8 mouse cellular contexts compared by ENCODE assay signal in genomic region chr11:69802648-69803105, GRCm38 (mm10). TPM values are rescaled to one million over a fixed set of nuclear protein-coding genes. Genes with fewer than 3 reads are reported as not detected.
A peak's percentile ranks its signal among the peaks of the same experiment; 100 is the strongest.
DNase-seq lines count a peak whose midpoint lies in the region; ATAC-seq and TF ChIP-seq lines count a peak whose summit lies in the region.

No protein-coding gene starts in this region.

- no peak for TF ChIP-seq POLR2A in ES-Bruce4 (IDR thresholded peaks at IDR 0.05; ENCODE audit: insufficient read depth, low read length)
- no peak for TF ChIP-seq POLR2A in bone marrow macrophage, adult 2 months (IDR thresholded peaks at IDR 0.05; ENCODE audit: borderline replicate concordance, low read depth, low read length)

- ATAC-seq in forebrain, postnatal 0 days: peak; percentile 14
- ATAC-seq in lung, embryonic 16.5 days (ENCODE audit: low read depth): peak; percentile 58

- H3K36me3 ChIP-seq in ES-Bruce4 (ENCODE audit: control insufficient read depth, insufficient read depth, low read length, poor library complexity, severe bottlenecking): no peaks in the 10 kb centered on the region
- H3K36me3 ChIP-seq in forebrain, postnatal 0 days (ENCODE audit: insufficient read depth): peaks cover 4% of the 10 kb centered on the region; the same call in 1 of the 2 replicates
- H3K36me3 ChIP-seq in lung, embryonic 16.5 days (ENCODE audit: control insufficient read depth, insufficient read depth, low read length): no peaks in the 10 kb centered on the region

- TF ChIP-seq CTCF in ES-Bruce4 (IDR thresholded peaks at IDR 0.05; ENCODE audit: low read depth, low read length): no peak
- TF ChIP-seq CTCF in bone marrow macrophage, adult 2 months (IDR thresholded peaks at IDR 0.05; ENCODE audit: low read depth, low read length): no peak
- TF ChIP-seq CTCF in forebrain, postnatal 0 days (IDR thresholded peaks at IDR 0.05; ENCODE audit: low read depth): no peak

- peak; percentile 83 for DNase-seq in forebrain, postnatal 0 days
- peak; percentile 89 for DNase-seq in heart, postnatal 4 days
- DNase-seq in layer of hippocampus, adult 8-10 months (ENCODE audit: low spot score in 2 of 2): peak; percentile 53 to 66
- peak; percentile 79 for DNase-seq in ovary, postnatal 14 days (ENCODE audit: low spot score)
- DNase-seq in thymus, postnatal 36 days: peak; percentile 81 to 83

- peak overlapping the region; percentile 75 for H3K9ac ChIP-seq in ES-Bruce4 (ENCODE audit: low read depth, poor library complexity, severe bottlenecking)
- peak overlapping the region; percentile 69 for H3K9ac ChIP-seq in forebrain, postnatal 0 days
- H3K9ac ChIP-seq in lung, embryonic 16.5 days (ENCODE audit: low read length): peak overlapping the region; percentile 75

- no peak overlapping the region for H3K27ac ChIP-seq in ES-Bruce4 (ENCODE audit: insufficient read depth, low read length)
- peak overlapping the region; percentile 60 for H3K27ac ChIP-seq in bone marrow macrophage, adult 2 months (ENCODE audit: insufficient read depth, low read depth, low read length)
- peak overlapping the region; percentile 78 for H3K27ac ChIP-seq in forebrain, postnatal 0 days (ENCODE audit: low read depth, low read length)
- 0 out of 2 replicates have a peak overlapping the region, but pooled peaks have one; percentile 33 for H3K27ac ChIP-seq in lung, embryonic 16.5 days (ENCODE audit: low read length)

- no peak for TF ChIP-seq EP300 in ES-Bruce4 (IDR thresholded peaks at IDR 0.05; ENCODE audit: insufficient read depth, low read depth, low read length)

- WGBS in forebrain, postnatal 0 days: 3% methylated on average over 31 of the region's 33 CpGs
- 0% methylated on average over 33 of the region's 33 CpGs for WGBS in lung, embryonic 16.5 days

- peaks cover 12% of the 10 kb centered on the region for H3K27me3 ChIP-seq in ES-Bruce4 (ENCODE audit: control insufficient read depth, insufficient read depth, low read length, poor library complexity, severe bottlenecking)
- peaks cover 22% of the 10 kb centered on the region for H3K27me3 ChIP-seq in forebrain, postnatal 0 days (ENCODE audit: insufficient read depth, low read length)
- peaks cover 31% of the 10 kb centered on the region for H3K27me3 ChIP-seq in lung, embryonic 16.5 days (ENCODE audit: control insufficient read depth, insufficient read depth, low read depth, low read length)

- no peaks in the 10 kb centered on the region for H3K4me1 ChIP-seq in ES-Bruce4 (ENCODE audit: control insufficient read depth, insufficient read depth, low read length)
- H3K4me1 ChIP-seq in bone marrow macrophage, adult 2 months (ENCODE audit: control insufficient read depth, insufficient read depth, low read length): peaks cover 19% of the 10 kb centered on the region
- peaks cover 21% of the 10 kb centered on the region; the same call in 1 of the 2 replicates for H3K4me1 ChIP-seq in forebrain, postnatal 0 days (ENCODE audit: insufficient read depth)
- H3K4me1 ChIP-seq in lung, embryonic 16.5 days (replicated peaks; ENCODE audit: control insufficient read depth, insufficient read depth, low read length): peaks cover 49% of the 10 kb centered on the region

- H3K4me2 ChIP-seq in forebrain, postnatal 0 days (ENCODE audit: low read depth): peak overlapping the region; percentile 97
- peak overlapping the region; percentile 98 for H3K4me2 ChIP-seq in lung, embryonic 16.5 days (ENCODE audit: low read depth, low read length)

- H3K4me3 ChIP-seq in ES-Bruce4 (ENCODE audit: low read depth, low read length): peak overlapping the region; percentile 91
- peak overlapping the region; percentile 75 for H3K4me3 ChIP-seq in bone marrow macrophage, adult 2 months (ENCODE audit: insufficient read depth, low read length)
- H3K4me3 ChIP-seq in forebrain, postnatal 0 days (ENCODE audit: low read depth, low read length): peak overlapping the region; percentile 48
- H3K4me3 ChIP-seq in lung, embryonic 16.5 days (ENCODE audit: low read length): peak overlapping the region; percentile 66

- no peaks in the 10 kb centered on the region for H3K9me3 ChIP-seq in ES-Bruce4 (replicated peaks; ENCODE audit: control insufficient read depth, insufficient read depth, low read length, poor library complexity, severe bottlenecking)
- no peaks in the 10 kb centered on the region for H3K9me3 ChIP-seq in forebrain, postnatal 0 days (ENCODE audit: low read length)
- H3K9me3 ChIP-seq in lung, embryonic 16.5 days (ENCODE audit: control insufficient read depth, low read length): peaks cover 3% of the 10 kb centered on the region; the same call in 1 of the 2 replicates

RNA-seq across cellular contexts. Expression of gene Fgf11, which starts 1.0 kb away (rescaled TPM):
- polyA plus RNA-seq in ES-Bruce4 (2011; ENCODE audit: insufficient read depth, insufficient read length, low read depth, missing spikeins): 1.8 and 2.5 TPM in 2 replicates
- 27.9 and 29.7 TPM in 2 replicates for polyA plus RNA-seq in bone marrow macrophage, adult 2 months (2012; ENCODE audit: insufficient read depth, insufficient read length, missing spikeins)
- total RNA-seq in forebrain, postnatal 0 days (2014; rRNA removed): 10.1 and 15.9 TPM in 2 replicates
- 1.6 and 3.1 TPM in 2 replicates for polyA plus RNA-seq in forebrain, postnatal 0 days (2015; fragmentation: Nextera tagmentation; extraction: Ambion mirVana)
- 1 to 10 TPM; 3.1 to 3.7 TPM for total RNA-seq in heart, postnatal 4 days (2021)
- total RNA-seq in layer of hippocampus, adult 8-10 months (2022): 10 to 100 TPM; 26.1 to 36.5 (median 30.6) TPM
- polyA plus RNA-seq in lung, embryonic 16.5 days (2015; fragmentation: Nextera tagmentation; extraction: Ambion mirVana): 1.0 and 1.7 TPM in 2 replicates

RNA-seq across cellular contexts. Expression of gene Tmem102, which starts 2.7 kb away (rescaled TPM):
- 10.1 and 11.6 TPM in 2 replicates for polyA plus RNA-seq in ES-Bruce4 (2011; ENCODE audit: insufficient read depth, insufficient read length, low read depth, missing spikeins)
- polyA plus RNA-seq in bone marrow macrophage, adult 2 months (2012; ENCODE audit: insufficient read depth, insufficient read length, missing spikeins): not detected in 2 replicates
- total RNA-seq in forebrain, postnatal 0 days (2014; rRNA removed): 0.23 and 0.76 TPM in 2 replicates
- polyA plus RNA-seq in forebrain, postnatal 0 days (2015; fragmentation: Nextera tagmentation; extraction: Ambion mirVana): 0.74 and 1.2 TPM in 2 replicates
- total RNA-seq in heart, postnatal 4 days (2021): under 1 TPM; 0.60 to 0.92 TPM
- under 1 TPM in 2 of 4 experiments, not detected in 2; 0.17 to 0.47 TPM for total RNA-seq in layer of hippocampus, adult 8-10 months (2022)
- 6.5 and 8.6 TPM in 2 replicates for polyA plus RNA-seq in lung, embryonic 16.5 days (2015; fragmentation: Nextera tagmentation; extraction: Ambion mirVana)

RNA-seq across cellular contexts. Expression of gene Chrnb1, which starts 6.9 kb away (rescaled TPM):
- 10.1 and 12.1 TPM in 2 replicates for polyA plus RNA-seq in ES-Bruce4 (2011; ENCODE audit: insufficient read depth, insufficient read length, low read depth, missing spikeins)
- 1.0 and 1.8 TPM in 2 replicates for polyA plus RNA-seq in bone marrow macrophage, adult 2 months (2012; ENCODE audit: insufficient read depth, insufficient read length, missing spikeins)
- total RNA-seq in forebrain, postnatal 0 days (2014; rRNA removed): 0.33 and 3.8 TPM in 2 replicates
- polyA plus RNA-seq in forebrain, postnatal 0 days (2015; fragmentation: Nextera tagmentation; extraction: Ambion mirVana): 0.69 and 1.2 TPM in 2 replicates
- total RNA-seq in heart, postnatal 4 days (2021): 1 to 10 TPM; 3.1 to 5.1 TPM
- 1 to 10 TPM in 3 of 4 experiments, under 1 TPM in 1; 0.49 to 2.2 (median 1.1) TPM for total RNA-seq in layer of hippocampus, adult 8-10 months (2022)
- polyA plus RNA-seq in lung, embryonic 16.5 days (2015; fragmentation: Nextera tagmentation; extraction: Ambion mirVana): 18.6 and 20.7 TPM in 2 replicates

RNA-seq across cellular contexts. Expression of gene Gm39566, which starts 12.4 kb away (rescaled TPM):
- not detected in 2 replicates for polyA plus RNA-seq in ES-Bruce4 (2011; ENCODE audit: insufficient read depth, insufficient read length, low read depth, missing spikeins)
- polyA plus RNA-seq in bone marrow macrophage, adult 2 months (2012; ENCODE audit: insufficient read depth, insufficient read length, missing spikeins): not detected in 2 replicates
- total RNA-seq in forebrain, postnatal 0 days (2014; rRNA removed): not detected in 2 replicates
- not detected in 2 replicates for polyA plus RNA-seq in forebrain, postnatal 0 days (2015; fragmentation: Nextera tagmentation; extraction: Ambion mirVana)
- total RNA-seq in heart, postnatal 4 days (2021): not detected
- not detected for total RNA-seq in layer of hippocampus, adult 8-10 months (2022)
- polyA plus RNA-seq in lung, embryonic 16.5 days (2015; fragmentation: Nextera tagmentation; extraction: Ambion mirVana): not detected in 2 replicates

RNA-seq across cellular contexts. Expression of gene Spem2, which starts 15.6 kb away (rescaled TPM):
- polyA plus RNA-seq in ES-Bruce4 (2011; ENCODE audit: insufficient read depth, insufficient read length, low read depth, missing spikeins): not detected in 2 replicates
- polyA plus RNA-seq in bone marrow macrophage, adult 2 months (2012; ENCODE audit: insufficient read depth, insufficient read length, missing spikeins): not detected in 2 replicates
- total RNA-seq in forebrain, postnatal 0 days (2014; rRNA removed): not detected in 2 replicates
- polyA plus RNA-seq in forebrain, postnatal 0 days (2015; fragmentation: Nextera tagmentation; extraction: Ambion mirVana): not detected in 2 replicates
- total RNA-seq in heart, postnatal 4 days (2021): not detected
- total RNA-seq in layer of hippocampus, adult 8-10 months (2022): not detected
- polyA plus RNA-seq in lung, embryonic 16.5 days (2015; fragmentation: Nextera tagmentation; extraction: Ambion mirVana): not detected in 2 replicates
